Mouse (Mus musculus) lung, embryonic 16.5 days (tissue): ENCODE results near the gene Hist1h4a. TPM values are rescaled to one million over a fixed set of nuclear protein-coding genes. Genes with fewer than 3 reads are reported as not detected.

Experiments used
- ATAC-seq: fragments of 200-750 bp; cut with Nextera tagmentation; 2 replicates; pipeline ENCODE4 v1.8.0; 2017; ENCODE audit warnings: low read depth, mild to moderate bottlenecking, moderate library complexity
- H3K27ac ChIP-seq: fragments of 300-500 bp; sonication (generic); 2 replicates; pipeline ENCODE4 v1.5.1; 2014; ENCODE audit warnings: mild to moderate bottlenecking, control low read depth, low read length
- H3K27me3 ChIP-seq: fragments of 300-500 bp; sonication (generic); 2 replicates; pipeline ENCODE4 v1.6.1; 2014; ENCODE audit warnings: low read depth, low read length, mixed read lengths; ENCODE audit not compliant: control insufficient read depth, insufficient read depth
- H3K36me3 ChIP-seq: fragments of 300-500 bp; sonication (generic); 2 replicates; pipeline ENCODE4 v1.6.1; 2014; ENCODE audit warnings: low read length; ENCODE audit not compliant: control insufficient read depth, insufficient read depth
- H3K4me1 ChIP-seq: fragments of 300-500 bp; sonication (generic); replicated peaks from 2 replicates; pipeline ENCODE4 v1.6.1; 2014; ENCODE audit warnings: low read length, mixed read lengths; ENCODE audit not compliant: control insufficient read depth, insufficient read depth
- H3K4me2 ChIP-seq: fragments of 300-500 bp; sonication (generic); 2 replicates; pipeline ENCODE4 v1.6.1; 2014; ENCODE audit warnings: low read depth, low read length, control low read depth
- H3K4me3 ChIP-seq: fragments of 300-500 bp; sonication (generic); 2 replicates; pipeline ENCODE4 v1.5.1; 2014; ENCODE audit warnings: mild to moderate bottlenecking, low read length, control low read depth
- H3K9ac ChIP-seq: fragments of 300-500 bp; sonication (generic); 2 replicates; pipeline ENCODE4 v1.6.1; 2014; ENCODE audit warnings: low read length, control low read depth
- H3K9me3 ChIP-seq: fragments of 300-500 bp; sonication (generic); 2 replicates; pipeline ENCODE4 v1.6.1; 2016; ENCODE audit warnings: low read length; ENCODE audit not compliant: control insufficient read depth
- WGBS: fragments of 180-500 bp; shearing (Covaris S2); extraction: QIAGEN DNeasy Blood & Tissue Kit; methylation state at CpG from one replicate; pipeline ENCODE4 v1.1.7; 2014; 5-methylcytosine and 5-hydroxymethylcytosine counted together
- polyA plus RNA-seq: library from polyadenylated mRNA; unstranded; fragments of >200 nt; fragmentation: Nextera tagmentation; extraction: Ambion mirVana; gene quantifications from 2 replicates; pipeline ENCODE4 v1.2.1, GENCODE M21; 2015

Hist1h4a gene
- polyA plus RNA-seq, 1 experiment from 2014 or later: 1.2 TPM

DNA sequence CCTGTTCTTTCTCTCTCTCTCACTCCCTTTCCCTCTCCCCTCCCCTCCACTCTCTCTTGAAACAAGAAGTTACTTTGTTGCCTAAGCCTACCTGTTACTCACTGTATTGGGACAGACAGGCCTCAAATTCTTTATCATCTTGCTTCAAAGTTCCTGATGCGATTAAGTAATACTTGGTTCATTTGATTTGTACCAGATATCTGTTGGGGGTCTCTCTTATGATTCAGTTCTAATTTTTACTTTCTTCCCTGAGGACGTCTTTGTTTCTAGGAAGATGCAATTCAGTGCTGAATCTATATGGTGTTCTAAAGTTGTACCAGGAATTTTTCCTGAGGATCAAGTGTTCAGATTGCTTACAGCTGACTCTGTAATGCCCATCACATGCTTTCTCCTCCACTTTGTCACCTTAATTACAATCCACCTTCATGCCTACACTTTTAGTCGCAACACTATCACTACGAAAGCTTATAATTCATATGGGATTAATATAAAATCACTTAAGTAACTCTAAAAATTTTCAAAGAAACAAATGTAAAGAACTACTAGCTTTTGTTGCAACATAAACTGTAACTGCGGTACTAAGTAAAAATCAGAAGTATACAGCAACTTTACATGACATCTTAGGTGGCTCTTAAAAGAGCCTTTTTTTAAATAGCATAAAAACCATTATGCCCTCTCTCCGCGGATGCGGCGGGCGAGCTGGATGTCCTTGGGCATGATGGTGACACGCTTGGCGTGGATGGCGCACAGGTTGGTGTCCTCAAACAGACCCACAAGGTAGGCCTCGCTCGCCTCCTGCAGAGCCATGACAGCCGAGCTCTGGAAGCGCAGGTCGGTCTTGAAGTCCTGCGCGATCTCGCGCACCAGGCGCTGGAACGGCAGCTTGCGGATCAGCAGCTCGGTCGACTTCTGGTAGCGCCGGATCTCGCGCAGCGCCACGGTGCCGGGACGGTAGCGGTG lies 16.3 kb downstream of the Hist1h4a start:
- no peak for ATAC-seq
- peak overlapping the region; percentile 63 for H3K4me2 ChIP-seq
- 1% methylated on average over 13 of the region's 36 CpGs for WGBS
- peak overlapping the region; percentile 52 for H3K4me3 ChIP-seq
- peaks cover 19% of the 10 kb centered on the region for H3K4me1 ChIP-seq
- peak overlapping the region; percentile 72 for H3K9ac ChIP-seq
- peak overlapping the region; percentile 82 for H3K27ac ChIP-seq
- H3K27me3 ChIP-seq: no peaks in the 10 kb centered on the region
- H3K36me3 ChIP-seq: no peaks in the 10 kb centered on the region
- no peaks in the 10 kb centered on the region for H3K9me3 ChIP-seq

DNA sequence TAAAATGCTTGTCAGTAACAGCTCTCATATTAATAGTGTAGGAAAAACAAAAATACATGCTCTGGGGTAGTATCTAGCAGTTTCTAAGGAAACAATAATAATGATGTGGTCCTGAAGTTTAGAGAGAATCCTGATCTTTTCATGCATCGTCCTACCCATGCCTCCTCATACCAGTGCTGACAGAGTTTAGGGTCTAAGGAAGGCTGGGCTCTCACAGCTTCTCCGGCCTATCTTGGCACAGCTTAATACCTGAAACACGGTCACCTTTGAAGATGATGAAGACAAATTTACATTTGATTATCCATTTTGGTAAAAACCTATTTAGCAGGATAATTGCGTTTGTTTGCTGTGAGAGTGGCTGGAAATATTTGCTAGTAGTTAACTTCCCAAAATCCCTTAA lies 17.1 kb downstream of the Hist1h4a start:
- Histone ChIP-seq H3K4me1 (peaks cover 19% of the 10 kb centered on the region), H3K9me3 (no peaks in the 10 kb centered on the region), H3K4me2 (peak overlapping the region; percentile 63), H3K36me3 (no peaks in the 10 kb centered on the region), H3K4me3 (peak overlapping the region; percentile 52), H3K27me3 (no peaks in the 10 kb centered on the region), H3K27ac (peak overlapping the region; percentile 82), H3K9ac (peak overlapping the region; percentile 72)
- whole genome bisulfite sequencing: 15% methylated on average over 4 of the region's 4 CpGs
- ATAC-seq: no peak

DNA sequence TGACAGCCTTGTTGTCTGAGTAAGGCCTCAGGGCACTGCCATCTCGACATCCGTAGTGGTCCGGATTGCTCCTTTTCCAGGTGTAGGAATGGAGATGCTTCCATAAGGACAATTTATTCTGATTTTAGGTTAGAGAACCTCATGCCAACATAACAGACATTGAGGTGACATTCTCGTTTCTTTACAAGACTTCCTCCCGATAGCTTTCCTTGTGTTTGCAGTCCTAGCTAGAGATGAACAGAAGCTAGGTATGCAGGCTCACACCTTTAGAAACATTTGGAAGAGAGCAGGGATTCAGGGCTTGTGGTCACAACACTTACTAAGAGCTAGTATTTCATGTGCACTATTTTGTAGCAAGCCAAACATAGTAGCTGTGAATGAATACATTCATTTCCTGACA lies 17.8 kb downstream of the Hist1h4a start:
- no peaks in the 10 kb centered on the region for H3K9me3 ChIP-seq
- no peak overlapping the region for H3K9ac ChIP-seq
- no peak overlapping the region for H3K4me3 ChIP-seq
- no peak for ATAC-seq
- H3K27me3 ChIP-seq: no peaks in the 10 kb centered on the region
- H3K27ac ChIP-seq: no peak overlapping the region
- H3K4me2 ChIP-seq: no peak overlapping the region
- no peaks in the 10 kb centered on the region for H3K36me3 ChIP-seq
- peaks cover 16% of the 10 kb centered on the region for H3K4me1 ChIP-seq
- 73% methylated on average over 5 of the region's 5 CpGs for WGBS

- Histone ChIP-seq H3K4me3 (no peak overlapping the region), H3K9ac (no peak overlapping the region), H3K27me3 (no peaks in the 10 kb centered on the region), H3K9me3 (no peaks in the 10 kb centered on the region), H3K27ac (0 out of 2 replicates have a peak overlapping the region, but pooled peaks have one; percentile 6), H3K4me2 (no peak overlapping the region), H3K4me1 (peaks cover 15% of the 10 kb centered on the region), H3K36me3 (no peaks in the 10 kb centered on the region)
- ATAC-seq: no peak
These were observed 19.0 kb downstream of the Hist1h4a start for GRCm38 (mm10) chr13:23742007-23742406.

DNA sequence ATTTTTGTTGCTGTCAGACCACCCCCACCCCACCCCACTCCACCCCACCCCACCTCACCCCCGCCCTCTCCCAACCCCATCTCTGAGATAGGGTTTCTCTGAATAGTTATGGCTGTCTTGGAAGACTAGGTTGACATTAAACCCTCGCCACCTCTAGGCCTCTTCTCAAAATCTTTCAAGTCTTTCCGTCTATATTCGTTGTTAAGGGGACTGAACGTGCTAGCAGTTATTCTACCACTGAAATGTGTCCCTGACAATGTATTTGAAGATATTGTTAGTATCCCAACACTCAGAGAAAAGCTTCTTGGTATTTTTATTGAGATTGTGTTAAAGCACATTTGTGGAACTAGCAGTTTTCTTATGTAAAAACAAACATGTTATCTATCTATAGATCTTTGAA lies 20.1 kb downstream of the Hist1h4a start:
- Histone ChIP-seq H3K36me3 (no peaks in the 10 kb centered on the region), H3K27ac (peak overlapping the region; percentile 100; the same call in 1 of the 2 replicates), H3K27me3 (no peaks in the 10 kb centered on the region), H3K4me2 (peak overlapping the region; percentile 92), H3K9ac (no peak overlapping the region), H3K4me3 (peak overlapping the region; percentile 71; the same call in 1 of the 2 replicates), H3K9me3 (no peaks in the 10 kb centered on the region), H3K4me1 (peaks cover 15% of the 10 kb centered on the region)
- whole genome bisulfite sequencing: 47% methylated on average over 5 of the region's 5 CpGs
- ATAC-seq: no peak

GRCm38 (mm10) chr13:23740256-23740840 lies 20.7 kb downstream of the Hist1h4a start:
- H3K4me1 ChIP-seq: peaks cover 15% of the 10 kb centered on the region
- H3K4me3 ChIP-seq: peak overlapping the region; percentile 71
- no peaks in the 10 kb centered on the region for H3K36me3 ChIP-seq
- peak overlapping the region; percentile 92 for H3K4me2 ChIP-seq
- H3K27me3 ChIP-seq: no peaks in the 10 kb centered on the region
- 17% methylated on average over 13 of the region's 13 CpGs for WGBS
- no peak for ATAC-seq
- H3K9ac ChIP-seq: peak overlapping the region; percentile 92
- H3K9me3 ChIP-seq: no peaks in the 10 kb centered on the region
- peak overlapping the region; percentile 100 for H3K27ac ChIP-seq

DNA sequence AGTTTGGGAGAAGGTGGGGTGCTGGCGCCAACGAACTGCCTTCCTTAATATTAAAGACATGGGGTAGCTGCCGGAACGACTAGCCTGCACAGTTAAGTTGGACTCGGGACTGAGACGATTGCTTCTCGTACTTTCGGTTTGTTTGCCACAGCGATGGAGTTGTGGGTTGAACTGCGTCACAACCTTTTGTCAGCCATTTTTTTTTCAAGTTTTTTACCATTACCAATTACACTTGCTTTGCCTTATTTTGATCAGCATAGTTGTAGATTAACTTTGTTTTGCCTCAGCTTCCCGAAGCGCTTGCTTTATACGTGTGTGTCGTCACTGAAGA lies 21.1 kb downstream of the Hist1h4a start:
- ATAC-seq: no peak
- H3K4me2 ChIP-seq: peak overlapping the region; percentile 92
- peak overlapping the region; percentile 71 for H3K4me3 ChIP-seq
- H3K4me1 ChIP-seq: peaks cover 15% of the 10 kb centered on the region
- H3K36me3 ChIP-seq: no peaks in the 10 kb centered on the region
- peak overlapping the region; percentile 92 for H3K9ac ChIP-seq
- H3K27ac ChIP-seq: peak overlapping the region; percentile 100
- no peaks in the 10 kb centered on the region for H3K27me3 ChIP-seq
- WGBS: under 1% methylated on average over 14 of the region's 14 CpGs
- H3K9me3 ChIP-seq: no peaks in the 10 kb centered on the region

GRCm38 (mm10) chr13:23739069-23739921 lies 21.7 kb downstream of the Hist1h4a start:
- peak overlapping the region; percentile 92 for H3K9ac ChIP-seq
- under 1% methylated on average over 39 of the region's 39 CpGs for WGBS
- peak overlapping the region; percentile 100 for H3K27ac ChIP-seq
- no peaks in the 10 kb centered on the region for H3K27me3 ChIP-seq
- peak; percentile 89 for ATAC-seq
- H3K9me3 ChIP-seq: no peaks in the 10 kb centered on the region
- H3K4me2 ChIP-seq: peak overlapping the region; percentile 92
- peaks cover 15% of the 10 kb centered on the region for H3K4me1 ChIP-seq
- no peaks in the 10 kb centered on the region for H3K36me3 ChIP-seq
- H3K4me3 ChIP-seq: peak overlapping the region; percentile 71

- peak; percentile 93 for ATAC-seq
- peaks cover 13% of the 10 kb centered on the region for H3K4me1 ChIP-seq
- H3K27ac ChIP-seq: peak within 1 kb of the TSS; percentile 100
- no peaks in the 10 kb centered on the region for H3K36me3 ChIP-seq
- peak within 1 kb of the TSS; percentile 92 for H3K4me2 ChIP-seq
- peak within 1 kb of the TSS; percentile 71 for H3K4me3 ChIP-seq
- peak within 1 kb of the TSS; percentile 92 for H3K9ac ChIP-seq
- H3K9me3 ChIP-seq: no peaks in the 10 kb centered on the region
- no peaks in the 10 kb centered on the region for H3K27me3 ChIP-seq
- under 1% methylated on average over 31 of the region's 38 CpGs for WGBS
These were observed 22.4 kb downstream of the Hist1h4a start, which contains the start of gene Hist1h1c for GRCm38 (mm10) chr13:23738677-23739068. Hist1h1c (plus strand) TSS chr13:23738808.
